Mouse (Mus musculus): Measurements from ENCODE around the gene Pus3.

Pus3 gene

GRCm38 (mm10) chr9:35558257-35559008 lies at the start of gene Pus3, which contains the start of gene Ddx25:
Pus3 (plus strand) TSS chr9:35558595.
Ddx25 (minus strand) TSS chr9:35558528.
- in situ Hi-C loops (cut with MboI, MseI): loop anchor here (25.0 kb wide), 1 partner anchor 1204 kb away; the partner anchor contains the start of gene Stt3a

- in situ Hi-C loops (cut with MboI, MseI): no loop called here
These were observed 44.5 kb upstream of the Pus3 start for GRCm38 (mm10) chr9:35513900-35514299.

- in situ Hi-C loops (cut with MboI, MseI): no loop called here
These were observed 42.2 kb upstream of the Pus3 start for GRCm38 (mm10) chr9:35516182-35516581.

- in situ Hi-C loops (cut with MboI, MseI): no loop called here
These were observed 41.7 kb upstream of the Pus3 start for GRCm38 (mm10) chr9:35516711-35517110.

- in situ Hi-C loops (cut with MboI, MseI): no loop called here
These were observed 40.2 kb upstream of the Pus3 start, which contains the start of gene Gm1113 for GRCm38 (mm10) chr9:35518169-35518568. Gm1113 (minus strand) TSS chr9:35518269.

- in situ Hi-C loops (cut with MboI, MseI): no loop called here
These were observed 37.6 kb upstream of the Pus3 start for GRCm38 (mm10) chr9:35520631-35521348.

GRCm38 (mm10) chr9:35522241-35522640 lies 36.2 kb upstream of the Pus3 start:
- in situ Hi-C loops (cut with MboI, MseI): no loop called here

- in situ Hi-C loops (cut with MboI, MseI): no loop called here
These were observed 35.4 kb upstream of the Pus3 start for GRCm38 (mm10) chr9:35522821-35523515.

GRCm38 (mm10) chr9:35523541-35523940 lies 34.9 kb upstream of the Pus3 start:
- in situ Hi-C loops (cut with MboI, MseI): no loop called here

- in situ Hi-C loops (cut with MboI, MseI): no loop called here
These were observed 34.4 kb upstream of the Pus3 start for GRCm38 (mm10) chr9:35523941-35524411.

GRCm38 (mm10) chr9:35529141-35529540 lies 29.3 kb upstream of the Pus3 start:
- in situ Hi-C loops (cut with MboI, MseI): no loop called here

- in situ Hi-C loops (cut with MboI, MseI): loop anchor here (5.0 kb wide), 1 partner anchor 247 kb away; no protein-coding TSS in a partner anchor
These were observed 28.6 kb upstream of the Pus3 start for GRCm38 (mm10) chr9:35529796-35530195.

GRCm38 (mm10) chr9:35533266-35533665 lies 25.1 kb upstream of the Pus3 start:
- in situ Hi-C loops (cut with MboI, MseI): loop anchor here (5.0 kb wide), 1 partner anchor 251 kb away; no protein-coding TSS in a partner anchor

- in situ Hi-C loops (cut with MboI, MseI): no loop called here
These were observed 23.3 kb upstream of the Pus3 start for GRCm38 (mm10) chr9:35535110-35535509.

GRCm38 (mm10) chr9:35535876-35536275 lies 22.5 kb upstream of the Pus3 start:
- in situ Hi-C loops (cut with MboI, MseI): no loop called here

GRCm38 (mm10) chr9:35539001-35539750 lies 19.2 kb upstream of the Pus3 start:
- in situ Hi-C loops (cut with MboI, MseI): no loop called here

GRCm38 (mm10) chr9:35541024-35541423 lies 17.4 kb upstream of the Pus3 start:
- in situ Hi-C loops (cut with MboI, MseI): no loop called here

GRCm38 (mm10) chr9:35541488-35541887 lies 16.9 kb upstream of the Pus3 start:
- in situ Hi-C loops (cut with MboI, MseI): no loop called here

GRCm38 (mm10) chr9:35541941-35542340 lies 16.5 kb upstream of the Pus3 start:
- in situ Hi-C loops (cut with MboI, MseI): no loop called here

- in situ Hi-C loops (cut with MboI, MseI): no loop called here
These were observed 15.1 kb upstream of the Pus3 start for GRCm38 (mm10) chr9:35543099-35543860.
